Mouse (Mus musculus) testis, adult 2 months (tissue): Measurements from ENCODE around the gene Pdxp. TPM values are rescaled to one million over a fixed set of nuclear protein-coding genes. Genes with fewer than 3 reads are reported as not detected.
"Not testable (repeated sequence)": the region's sequence is repeated elsewhere in the genome, so short reads cannot be mapped to it uniquely, and the experiment has no call there.

ENCODE experiments used
- H3K27ac ChIP-seq: fragments of 200-500 bp; 2 replicates; pipeline ENCODE4 v1.5.1; 2012; ENCODE audit warnings: low read depth, low read length; ENCODE audit not compliant: control insufficient read depth, insufficient read depth
- H3K27me3 ChIP-seq: fragments of 200-500 bp; 2 replicates; pipeline ENCODE4 v1.6.1; 2012; ENCODE audit warnings: mild to moderate bottlenecking, low read length, moderate library complexity; ENCODE audit not compliant: control insufficient read depth, insufficient read depth
- H3K36me3 ChIP-seq: fragments of 200-500 bp; 2 replicates; pipeline ENCODE4 v1.6.1; 2012; ENCODE audit warnings: mild to moderate bottlenecking, low read length; ENCODE audit not compliant: control insufficient read depth, insufficient read depth
- H3K4me1 ChIP-seq: fragments of 200-500 bp; 2 replicates; pipeline ENCODE4 v1.6.1; 2012; ENCODE audit warnings: low read length; ENCODE audit not compliant: control insufficient read depth, insufficient read depth
- H3K4me3 ChIP-seq: fragments of 200-500 bp; 2 replicates; pipeline ENCODE4 v1.5.1; 2012; ENCODE audit warnings: low read depth, mild to moderate bottlenecking, low read length, moderate library complexity, mixed read lengths; ENCODE audit not compliant: control insufficient read depth
- CTCF ChIP-seq: fragments of 200-500 bp; IDR thresholded peaks from 2 replicates; pipeline ENCODE4 v1.5.1; 2012; ENCODE audit warnings: low read depth, mild to moderate bottlenecking, inconsistent platforms, low read length, moderate library complexity; ENCODE audit not compliant: control insufficient read depth, insufficient read depth, insufficient replicate concordance
- POLR2A ChIP-seq: fragments of 200-500 bp; IDR thresholded peaks from 2 replicates; pipeline ENCODE4 v1.6.1; 2012; ENCODE audit warnings: low read depth, mild to moderate bottlenecking, inconsistent platforms, low read length, moderate library complexity; ENCODE audit not compliant: control insufficient read depth
- polyA plus RNA-seq: library from polyadenylated mRNA; depleted of rRNA; stranded (reverse); fragments of >200 nt; gene quantifications from 2 replicates; pipeline ENCODE4 v1.2.3, GENCODE M21; 2012

Gene Pdxp
- polyA plus RNA-seq, 1 experiment: 3.8 TPM

- Histone ChIP-seq H3K4me3 (no peak overlapping the region), H3K4me1 (peaks cover 10% of the 10 kb centered on the region), H3K27ac (no peak overlapping the region), H3K36me3 (no peaks in the 10 kb centered on the region), H3K27me3 (no peaks in the 10 kb centered on the region)
- TF ChIP-seq CTCF (no peak), POLR2A (no peak)
Observed at GRCm38 (mm10) chr15:78875537-78875936, 38.2 kb upstream of the Pdxp start.

- peak; percentile 56; the same call in 1 of the 2 replicates for TF ChIP-seq CTCF
- no peak for TF ChIP-seq POLR2A
- peak overlapping the region; percentile 83; the same call in 1 of the 2 replicates for H3K4me3 ChIP-seq
Observed at GRCm38 (mm10) chr15:78876258-78876696, 37.4 kb upstream of the Pdxp start.

DNA sequence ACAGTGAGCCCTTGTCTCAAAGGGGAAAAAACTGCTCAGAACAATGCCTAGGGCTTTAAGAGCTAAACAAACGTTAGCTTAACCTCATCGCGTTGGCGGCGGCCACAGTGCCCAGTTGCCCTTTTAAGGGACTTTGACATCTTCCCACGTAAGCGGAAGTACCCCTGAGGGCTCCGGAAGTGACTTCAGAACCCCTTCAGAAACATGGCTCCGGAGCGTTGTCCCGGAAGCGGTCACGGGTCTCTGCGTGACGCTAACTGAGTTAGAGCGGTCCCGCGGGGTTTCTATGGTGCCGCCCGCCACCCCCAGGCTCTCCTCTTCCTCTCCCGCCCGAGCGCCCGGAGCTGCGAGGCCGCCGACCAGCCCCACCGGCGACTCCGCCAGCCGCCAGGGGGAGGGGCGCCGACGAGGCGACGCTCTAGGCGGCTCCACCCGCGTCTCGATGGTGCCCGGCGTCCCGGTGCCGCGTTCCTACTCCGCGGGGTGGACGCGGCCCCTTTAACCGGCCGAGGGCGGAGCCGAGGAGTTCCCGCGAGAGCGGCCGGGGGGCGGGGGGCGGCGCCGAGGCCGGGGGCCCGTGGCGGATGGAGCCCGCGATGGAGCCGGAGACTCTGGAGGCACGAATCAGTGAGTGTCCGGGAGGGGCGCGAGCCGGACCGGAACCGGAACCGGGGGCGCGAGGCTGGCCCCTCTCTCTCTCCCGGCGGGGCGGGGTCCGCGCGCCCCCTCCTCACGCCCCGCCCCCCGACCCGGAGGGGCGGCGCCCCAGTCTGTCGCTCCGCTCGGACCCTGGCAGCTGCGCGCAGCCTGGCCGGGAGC lies 36.5 kb upstream of the Pdxp start, which contains the start of gene Gga1:
Gga1 (plus strand) TSS at position 200 of the 819 bp plus-strand sequence.
- Histone ChIP-seq H3K4me3 (peak within 1 kb of the TSS; percentile 83), H3K4me1 (peaks cover 10% of the 10 kb centered on the region), H3K27me3 (no peaks in the 10 kb centered on the region), H3K36me3 (no peaks in the 10 kb centered on the region), H3K27ac (peak within 1 kb of the TSS; percentile 80)
- peak; percentile 62; the same call in 1 of the 2 replicates for TF ChIP-seq POLR2A
- no peak for TF ChIP-seq CTCF

More at GRCm38 (mm10) chr15:78876258-78876696, 37.4 kb upstream of the Pdxp start:
- no peaks in the 10 kb centered on the region for H3K36me3 ChIP-seq
- H3K27ac ChIP-seq: peak overlapping the region; percentile 80
- H3K4me1 ChIP-seq: peaks cover 10% of the 10 kb centered on the region
- no peaks in the 10 kb centered on the region for H3K27me3 ChIP-seq

GRCm38 (mm10) chr15:78877810-78878390 lies 35.8 kb upstream of the Pdxp start:
- TF ChIP-seq POLR2A: 0 out of 2 replicates have a peak, but pooled peaks have one; percentile 1
- TF ChIP-seq CTCF: no peak
- no peaks in the 10 kb centered on the region; the same call in 1 of the 2 replicates for H3K36me3 ChIP-seq
- no peaks in the 10 kb centered on the region for H3K27me3 ChIP-seq
- peak overlapping the region; percentile 83 for H3K4me3 ChIP-seq
- H3K4me1 ChIP-seq: peaks cover 10% of the 10 kb centered on the region
- peak overlapping the region; percentile 73 for H3K27ac ChIP-seq

GRCm38 (mm10) chr15:78878792-78879516 lies 34.8 kb upstream of the Pdxp start:
- H3K4me1 ChIP-seq: peaks cover 10% of the 10 kb centered on the region
- H3K27me3 ChIP-seq, H3K27ac ChIP-seq, H3K36me3 ChIP-seq, H3K4me3 ChIP-seq: not testable (repeated sequence)

DNA sequence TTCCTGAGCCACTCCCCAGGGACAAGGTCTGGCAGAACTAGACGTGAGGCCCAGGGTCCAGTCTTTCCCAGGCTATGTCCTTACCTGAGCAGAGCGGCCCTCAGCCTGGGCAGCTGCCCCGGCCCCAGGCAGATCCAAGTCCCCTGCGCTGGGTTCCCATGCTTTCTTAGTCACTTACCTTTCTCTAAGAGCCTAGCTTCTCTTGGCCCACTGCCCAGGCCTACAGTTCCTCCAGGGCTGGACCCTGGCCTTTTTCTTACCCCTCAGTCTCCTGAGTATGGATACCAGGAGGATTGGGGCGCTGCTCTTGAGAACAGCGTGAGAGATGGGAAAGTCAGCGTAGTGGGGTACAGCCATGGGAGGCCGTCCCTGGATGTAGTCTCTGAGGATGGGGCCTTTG lies 33.3 kb upstream of the Pdxp start:
- H3K4me3 ChIP-seq: no peak overlapping the region
- peaks cover 10% of the 10 kb centered on the region for H3K4me1 ChIP-seq
- H3K27me3 ChIP-seq: no peaks in the 10 kb centered on the region
- no peak overlapping the region for H3K27ac ChIP-seq
- peaks cover 2% of the 10 kb centered on the region; the same call in 1 of the 2 replicates for H3K36me3 ChIP-seq
- TF ChIP-seq CTCF: no peak
- TF ChIP-seq POLR2A: no peak

DNA sequence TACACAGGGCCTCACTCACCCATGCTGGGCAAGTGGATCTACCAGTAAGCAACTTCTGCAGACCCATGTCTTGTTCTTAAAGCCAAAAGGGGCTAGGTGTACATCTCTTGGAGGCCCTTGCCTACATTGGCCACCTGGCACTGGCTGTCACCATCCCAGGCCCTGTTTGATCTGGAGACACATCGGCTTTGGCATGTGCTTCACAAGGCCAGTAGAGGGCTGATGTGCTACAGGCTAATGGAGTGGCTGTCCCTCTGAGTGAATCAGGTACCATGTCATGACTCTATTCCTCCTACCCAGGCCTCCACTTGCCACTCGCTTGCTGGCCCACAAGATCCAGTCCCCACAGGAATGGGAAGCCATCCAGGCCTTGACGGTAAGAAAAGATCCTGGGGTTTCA lies 31.9 kb upstream of the Pdxp start:
- Histone ChIP-seq H3K27ac (no peak overlapping the region), H3K36me3 (peaks cover 2% of the 10 kb centered on the region), H3K27me3 (no peaks in the 10 kb centered on the region), H3K4me3 (no peak overlapping the region), H3K4me1 (peaks cover 6% of the 10 kb centered on the region)
- TF ChIP-seq POLR2A (no peak), CTCF (no peak)
